Mouse (Mus musculus) 416B (cell line): ENCODE results near the gene Mark2.
A peak's percentile ranks its signal among the peaks of the same experiment; 100 is the strongest.
"Not testable (repeated sequence)": the region's sequence is repeated elsewhere in the genome, so short reads cannot be mapped to it uniquely, and the experiment has no call there.

Experiments used
- DNase-seq: peaks from one replicate; pipeline ENCODE4 v3.0.0; 2011; ENCODE audit warnings: low read depth

Mark2 gene

DNA sequence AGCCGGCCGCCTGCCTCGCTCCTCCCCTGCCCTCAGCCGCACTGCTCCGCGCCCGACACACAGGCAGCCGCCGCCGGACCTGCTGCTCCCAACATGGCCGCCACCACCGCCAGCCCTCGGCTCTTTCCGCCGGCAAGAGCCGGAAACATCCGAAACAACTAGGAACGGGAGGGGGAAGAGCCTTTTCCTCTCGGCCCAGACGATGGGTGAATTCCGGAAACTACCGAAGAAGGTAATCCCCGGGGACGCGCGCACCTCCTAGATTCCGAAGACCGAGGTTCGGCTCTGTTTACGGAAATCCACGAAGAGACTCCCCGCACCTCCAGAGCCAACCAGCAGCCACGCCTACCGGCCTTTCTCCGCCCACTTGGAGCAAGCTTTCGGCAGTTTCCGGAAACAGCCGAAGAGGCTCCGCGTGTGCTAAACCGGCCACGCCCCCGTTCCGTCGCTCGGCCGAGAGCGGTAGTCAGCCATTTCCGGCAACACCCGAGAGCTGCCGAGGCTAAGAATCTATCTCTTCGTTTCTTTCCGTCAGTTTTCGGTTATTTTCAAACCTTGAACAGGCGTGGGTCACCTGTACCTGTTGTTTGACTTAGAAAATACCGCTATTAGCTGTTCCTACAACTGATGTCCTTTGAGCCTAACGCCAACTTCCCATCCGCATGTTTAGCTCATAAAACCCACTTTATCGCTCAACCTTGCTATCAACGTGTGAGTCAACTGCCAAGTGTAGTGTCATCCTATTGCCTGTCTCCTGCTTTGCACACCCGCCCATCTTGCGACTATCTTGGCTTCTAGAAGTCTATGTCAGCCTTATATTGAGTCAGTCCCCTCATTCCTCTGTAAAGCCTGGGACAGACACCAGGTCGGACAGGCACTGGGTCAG is at the start of gene Mark2:
Gene Mark2 (minus strand): TSS at position 349 of the 886 bp plus-strand sequence.
- peak; percentile 98 for DNase-seq

DNA sequence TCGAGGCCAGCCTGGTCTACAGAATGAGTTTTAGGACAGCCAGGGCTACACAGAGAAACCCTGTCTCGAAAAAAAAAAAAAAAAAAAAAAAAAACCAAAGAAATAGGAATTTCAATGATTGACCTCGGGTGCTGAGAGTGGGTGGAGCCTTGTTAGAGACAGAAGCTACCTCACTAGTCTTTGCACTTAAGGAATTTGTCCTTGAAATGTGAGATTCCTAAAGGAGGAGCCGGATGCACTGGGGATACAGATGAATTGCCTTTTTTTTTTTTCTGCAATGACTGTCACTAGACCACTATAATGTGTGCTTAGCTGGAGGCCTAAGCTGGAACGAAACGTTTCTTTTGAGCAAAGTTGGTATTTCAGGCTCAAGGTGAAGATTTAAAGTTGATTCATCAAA is 46.8 kb upstream of the Mark2 start:
- no peak for DNase-seq

DNA sequence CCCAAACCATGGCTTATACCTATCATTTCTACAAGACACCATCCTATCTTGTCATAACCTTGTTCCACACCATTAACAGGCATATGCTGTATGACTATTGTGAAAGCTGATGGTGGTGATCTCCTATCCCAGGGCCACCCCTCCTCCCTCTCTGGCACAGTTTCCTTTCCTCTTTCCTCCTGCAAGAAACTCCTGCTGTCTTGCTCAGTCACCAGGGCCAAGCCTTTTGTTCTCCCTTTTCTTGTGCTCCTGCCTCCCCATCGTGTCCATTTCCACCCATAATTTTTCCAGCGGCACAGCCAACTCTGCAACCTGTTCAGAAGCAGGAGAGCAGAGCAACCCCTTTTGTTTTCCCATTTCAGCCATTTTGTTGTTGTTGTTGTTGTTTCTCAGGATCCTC is 44.4 kb upstream of the Mark2 start:
- no peak for DNase-seq

DNA sequence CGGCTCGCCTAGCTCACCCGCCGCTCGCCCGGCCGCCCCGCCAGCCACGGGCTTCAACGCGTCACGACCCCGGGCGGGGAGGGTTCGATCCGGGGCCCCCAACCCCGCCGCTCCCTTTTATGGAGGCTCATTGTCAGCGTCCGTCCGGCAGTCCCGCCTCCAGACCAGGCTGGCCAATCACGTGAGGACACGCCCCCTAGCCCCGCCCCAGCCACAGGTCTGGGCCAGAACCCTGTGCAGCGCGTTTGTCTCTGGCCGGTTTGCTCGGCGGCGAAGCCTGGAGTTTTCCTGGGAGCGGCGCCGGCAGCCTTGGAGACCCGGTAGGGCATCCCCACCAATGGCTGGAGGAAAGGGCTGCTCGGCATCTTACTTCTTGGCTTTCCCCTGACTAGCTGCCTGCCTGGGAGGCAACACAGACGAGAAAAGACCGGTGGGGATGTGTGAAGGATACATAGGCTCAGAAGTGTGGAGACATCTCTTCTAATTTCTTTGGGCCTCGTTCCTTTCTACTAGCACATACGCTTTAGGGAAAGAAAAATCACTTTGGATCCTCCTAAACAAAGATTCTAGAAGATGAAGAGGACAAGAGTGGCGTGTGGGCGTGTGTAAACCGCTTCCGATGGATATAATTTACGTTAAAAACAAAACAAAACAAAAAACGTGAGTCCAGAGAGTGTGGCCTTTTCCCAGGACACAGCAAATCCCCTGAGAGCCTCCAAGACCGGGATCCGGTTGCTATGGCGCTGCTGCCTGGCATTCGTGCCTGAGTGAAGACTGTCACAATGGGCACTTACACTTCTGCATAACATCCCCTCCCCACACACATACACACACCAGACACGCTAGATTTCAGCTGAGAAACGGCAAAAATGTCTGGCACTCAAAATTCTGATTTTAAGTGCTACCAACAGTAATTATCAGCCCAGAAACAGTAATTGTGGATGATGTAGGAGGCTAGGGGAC is 41.5 kb upstream of the Mark2 start, which contains the start of gene Spindoc:
Gene Spindoc (minus strand): TSS at position 92 of the 963 bp plus-strand sequence.
- peak; percentile 93 for DNase-seq

DNA sequence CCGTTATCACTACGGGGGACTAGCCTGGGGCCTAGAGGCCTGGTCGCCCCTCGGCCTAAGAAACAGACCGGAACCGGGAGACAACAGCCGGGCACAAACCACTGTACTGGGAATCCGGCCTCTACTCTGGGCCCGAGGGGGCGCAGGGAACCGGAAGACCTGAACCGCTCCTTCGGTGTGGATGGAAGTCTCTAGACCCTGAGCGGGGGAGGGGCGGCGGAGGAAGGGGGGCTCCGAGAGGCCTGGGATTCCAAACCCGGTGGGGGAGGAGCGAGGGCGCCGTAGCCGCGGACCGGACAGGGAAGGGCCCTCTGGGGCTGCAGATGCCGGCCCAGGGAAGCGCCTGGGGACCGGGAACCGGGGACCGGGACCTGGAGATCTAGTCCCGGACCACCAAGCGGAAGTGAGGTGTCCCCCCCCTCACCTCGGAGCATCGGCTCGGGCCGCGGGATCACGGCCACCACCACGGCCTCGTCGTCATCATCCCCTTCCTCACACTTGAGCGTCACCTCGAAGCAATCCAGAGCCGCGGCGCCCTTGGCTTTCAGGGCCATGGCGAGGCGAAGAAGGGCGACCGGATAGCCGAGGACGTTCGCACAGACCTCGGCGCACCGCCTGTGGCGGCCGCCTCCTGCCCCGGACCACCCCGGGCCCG is 40.7 kb upstream of the Mark2 start:
- peak; percentile 42 for DNase-seq

DNA sequence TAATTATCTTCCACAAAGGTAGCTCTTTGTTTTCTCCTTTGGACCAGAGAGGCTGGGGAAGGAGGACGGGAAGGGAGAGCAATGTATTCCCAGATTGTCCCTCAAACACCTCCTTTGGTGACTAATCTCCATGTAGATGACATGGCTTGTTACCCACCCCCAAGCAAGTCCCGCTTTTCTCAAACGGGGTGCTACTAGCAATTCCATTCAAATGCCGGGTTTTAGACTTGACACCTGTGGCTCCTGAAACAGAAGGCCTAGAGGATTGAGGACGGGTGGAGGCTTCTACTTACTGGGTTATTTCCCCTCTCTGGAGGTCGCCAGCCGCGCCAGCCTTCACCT is 40.2 kb upstream of the Mark2 start:
- DNase-seq, result peak; percentile 25

DNA sequence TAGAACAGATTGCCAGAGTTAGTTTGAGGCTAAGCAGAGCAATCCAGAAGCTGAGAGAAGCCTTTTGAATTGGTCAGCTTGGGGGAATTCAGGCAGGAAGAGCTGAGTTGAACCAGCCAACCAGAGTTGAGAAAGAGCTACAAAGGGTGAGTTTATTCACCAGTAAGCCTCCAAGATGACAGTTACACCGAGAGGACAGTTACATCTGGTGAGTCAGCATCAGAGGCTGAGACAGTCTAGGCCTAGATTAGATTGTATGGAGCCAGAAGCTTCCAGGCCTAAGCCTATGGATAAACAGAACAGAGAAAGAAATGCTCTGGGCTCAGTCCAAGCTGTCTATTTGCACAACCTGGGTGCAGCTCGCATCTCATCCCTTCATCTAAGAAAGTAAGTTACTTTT is 36.0 kb upstream of the Mark2 start:
- DNase-seq, result peak; percentile 61

DNA sequence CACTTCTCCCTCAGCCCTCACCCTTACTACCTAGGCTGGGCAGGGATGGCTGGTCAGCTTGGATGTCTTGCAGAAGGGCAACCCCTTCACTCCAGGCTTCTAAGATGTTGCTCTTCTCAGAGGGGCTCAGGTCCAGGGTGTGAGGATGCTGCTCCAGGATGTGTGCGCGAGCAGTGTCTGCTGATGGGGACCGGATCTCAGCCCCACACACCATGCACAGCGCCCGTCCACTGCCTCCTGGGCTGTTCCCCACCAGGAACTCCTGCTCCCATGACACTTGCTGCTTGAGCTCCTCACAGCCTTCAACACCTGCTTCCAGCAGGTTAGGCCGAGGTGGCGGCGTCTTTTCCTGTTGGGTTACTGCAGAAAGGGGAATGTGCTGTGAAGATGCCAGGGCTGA is 32.8 kb upstream of the Mark2 start:
- DNase-seq, result no peak

DNA sequence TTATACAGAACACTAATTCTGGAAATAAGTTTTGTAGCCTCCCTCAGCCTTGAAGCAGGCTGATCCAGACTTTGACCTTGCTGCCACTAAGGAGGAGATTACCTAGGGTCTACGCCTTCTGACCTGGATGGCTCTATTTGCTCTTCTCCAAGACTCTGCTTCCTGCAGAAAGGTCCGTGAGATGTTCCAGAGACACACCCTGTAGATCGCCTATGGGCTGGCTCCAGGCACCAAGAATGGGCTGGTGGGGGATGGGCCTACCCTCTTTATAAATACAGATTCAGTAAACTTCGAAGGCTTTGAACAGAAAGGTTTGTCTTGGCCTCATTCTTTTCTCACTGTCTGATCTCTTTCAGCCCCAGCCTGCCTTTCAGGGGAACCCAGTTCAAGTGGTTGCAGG is 27.8 kb upstream of the Mark2 start:
- not testable (repeated sequence) for DNase-seq

DNA sequence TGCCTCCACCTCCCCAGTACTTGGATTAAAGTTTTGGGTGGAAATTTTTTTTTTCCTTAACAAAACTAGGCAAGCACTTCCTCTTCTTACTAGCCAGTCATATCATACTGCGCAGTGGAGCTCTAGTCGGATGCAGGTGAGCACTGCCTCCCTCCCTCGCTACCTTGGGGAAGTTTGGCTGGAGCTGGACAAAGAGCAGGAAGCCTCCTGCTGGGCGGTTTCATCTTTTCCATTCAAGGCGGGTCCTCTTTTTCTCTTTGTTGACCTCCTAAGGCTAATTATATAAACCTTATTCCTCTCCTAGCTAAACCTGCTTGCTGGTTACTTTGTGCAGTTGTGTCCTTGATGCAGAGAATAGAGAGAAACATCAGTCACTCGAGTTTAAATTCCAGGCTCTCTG is 12.0 kb upstream of the Mark2 start:
- no peak for DNase-seq

DNA sequence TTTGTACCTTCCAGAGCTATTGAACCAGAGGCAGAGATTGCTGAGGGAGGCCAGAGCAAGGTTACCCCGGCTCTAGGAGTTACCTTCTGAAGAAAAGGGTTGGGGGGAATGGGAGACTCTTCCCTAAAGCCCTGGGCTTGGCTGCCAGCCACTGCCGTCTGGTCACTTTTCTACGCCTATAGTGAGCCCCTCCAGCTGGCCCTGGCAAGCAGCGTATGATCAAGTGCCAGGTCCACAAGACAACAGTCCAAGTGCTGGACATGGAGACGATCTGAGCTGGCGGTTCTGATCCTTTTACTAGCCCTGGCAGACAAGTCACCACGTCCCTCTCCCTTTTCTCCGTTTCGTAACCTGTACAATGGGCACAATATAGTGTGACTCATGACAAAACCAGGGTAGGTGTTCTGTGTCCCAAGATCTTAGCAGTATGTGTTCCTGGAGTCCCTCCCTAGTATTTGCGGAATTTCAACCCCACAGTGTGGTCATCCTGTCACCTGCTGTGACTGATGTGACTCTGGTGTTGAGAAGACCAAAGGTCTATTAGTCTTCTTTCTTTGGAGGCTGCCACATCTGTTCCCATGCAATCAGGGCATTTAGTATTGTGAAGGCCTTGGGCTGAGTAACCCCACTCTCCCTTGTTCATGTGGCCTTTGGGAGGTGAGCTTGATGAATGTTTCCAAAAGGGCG is 11.3 kb upstream of the Mark2 start:
- DNase-seq, result no peak

DNA sequence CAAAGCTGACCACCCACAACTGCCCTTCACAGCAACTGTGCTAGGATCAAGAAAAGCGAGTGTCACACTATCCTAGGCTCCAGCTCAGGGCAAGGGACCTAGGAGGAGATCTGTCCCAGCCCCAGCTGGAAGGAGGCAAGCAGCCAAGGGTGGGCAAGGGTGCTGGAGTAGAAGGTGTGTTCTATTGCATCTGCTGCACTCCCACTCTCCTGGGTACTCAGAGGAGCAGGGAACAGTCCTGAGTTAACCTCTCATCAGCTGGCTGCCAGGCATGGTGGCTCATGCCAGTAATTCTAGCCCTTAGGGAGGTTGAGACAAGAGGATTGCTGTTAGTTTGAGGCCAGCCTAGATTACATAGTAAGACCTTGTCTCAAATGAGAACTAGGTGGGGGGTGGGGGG is 8.3 kb upstream of the Mark2 start:
- DNase-seq, result no peak

DNA sequence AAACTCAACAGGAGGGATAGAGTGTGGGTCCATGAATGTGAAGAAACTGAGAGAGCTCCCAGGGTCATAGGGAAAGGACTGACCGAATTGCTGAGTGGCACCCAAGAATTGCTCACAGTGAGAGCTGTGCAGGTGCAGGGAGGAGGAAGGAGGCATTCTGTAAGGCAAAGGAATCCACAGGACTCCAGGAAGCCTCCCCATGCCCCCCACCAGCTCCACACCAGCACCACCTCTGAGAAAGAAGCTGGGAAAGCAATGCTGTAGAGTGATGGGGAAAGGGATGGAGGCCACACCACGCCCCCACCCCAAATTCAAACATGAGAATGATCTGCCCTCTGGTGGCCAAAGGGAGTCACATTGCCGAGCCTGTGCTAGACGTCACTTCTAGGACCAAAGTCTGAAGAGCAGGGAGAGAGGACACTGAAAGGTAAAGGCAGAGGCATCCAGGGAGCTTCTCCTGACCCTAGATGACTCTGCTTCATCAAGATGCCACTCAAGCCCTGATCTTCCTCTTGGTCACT is 3.6 kb upstream of the Mark2 start:
- DNase-seq, result peak; percentile 21

DNA sequence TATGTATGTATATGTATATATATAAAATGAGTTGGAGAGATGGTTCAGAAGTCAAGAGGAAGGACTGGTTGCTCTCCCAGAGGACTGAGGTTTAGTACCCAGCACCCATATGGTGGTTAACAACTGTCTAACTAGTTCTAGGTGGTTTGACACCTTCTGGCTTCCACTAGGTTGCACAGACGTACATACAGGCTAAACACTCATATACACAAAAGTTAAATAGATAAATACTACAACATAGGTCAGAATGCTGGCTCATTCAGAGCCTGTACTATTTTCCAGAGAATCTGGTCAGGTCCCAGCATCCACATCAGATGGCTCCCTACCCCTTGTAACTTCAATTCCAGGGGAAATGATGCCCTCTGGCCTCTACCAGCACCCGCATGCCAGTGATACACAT is 986 bp upstream of the Mark2 start:
- DNase-seq, result no peak

DNA sequence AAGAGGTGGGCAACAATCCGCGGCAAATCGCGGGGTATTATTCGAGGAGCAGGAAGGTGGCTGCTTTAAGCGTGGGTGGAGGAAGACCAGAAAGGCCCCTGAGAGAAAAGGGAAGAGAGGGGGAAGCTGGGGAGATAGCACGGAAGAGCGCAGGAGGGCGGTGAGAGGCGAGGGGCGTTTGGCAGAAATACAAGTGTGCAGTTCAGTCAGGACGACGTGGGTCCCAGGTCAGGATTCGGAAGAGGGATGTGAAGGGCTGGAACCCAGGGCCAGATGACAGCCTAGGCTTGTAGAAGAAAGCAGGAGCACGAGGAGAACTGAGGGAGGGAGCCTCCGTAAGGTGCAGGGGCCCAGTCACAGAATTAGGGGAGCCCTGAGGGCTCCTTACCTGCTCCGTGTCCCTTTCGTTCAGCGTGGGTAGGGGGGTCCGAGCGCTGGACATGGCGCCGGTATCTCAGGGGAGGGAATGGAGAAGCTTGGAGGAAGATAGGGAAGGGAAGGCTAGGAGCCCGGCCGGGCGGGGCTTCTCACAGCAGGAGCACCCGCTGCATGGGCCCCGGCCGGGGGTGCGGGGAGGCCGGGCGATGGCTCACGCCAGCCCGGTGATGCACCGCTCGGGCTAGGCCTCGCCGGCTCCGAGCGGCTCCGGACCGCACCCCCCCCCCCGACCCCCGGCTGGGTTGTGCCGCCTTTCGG is 732 bp downstream of the Mark2 start:
- peak; percentile 26 for DNase-seq

DNA sequence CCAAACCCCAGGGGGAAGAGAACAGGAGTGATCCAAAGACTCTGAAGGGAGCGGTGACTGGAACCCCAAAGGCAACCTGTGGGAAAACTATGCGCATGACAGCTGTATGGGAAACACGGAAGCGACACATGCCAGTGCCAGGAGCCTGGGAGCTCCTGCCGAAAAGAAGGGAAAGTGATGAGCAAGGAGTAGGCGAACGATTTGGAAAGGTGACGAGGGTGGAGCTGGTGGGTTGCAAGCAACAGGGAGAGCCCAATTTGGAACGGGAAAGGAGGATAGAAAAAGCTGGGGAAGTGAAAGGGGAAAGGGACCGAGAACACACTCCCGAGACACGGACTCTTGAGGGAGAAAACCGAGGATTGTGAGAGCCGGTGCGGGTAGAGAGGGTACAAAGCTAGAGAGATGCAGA is 1.3 kb downstream of the Mark2 start:
- no peak for DNase-seq

DNA sequence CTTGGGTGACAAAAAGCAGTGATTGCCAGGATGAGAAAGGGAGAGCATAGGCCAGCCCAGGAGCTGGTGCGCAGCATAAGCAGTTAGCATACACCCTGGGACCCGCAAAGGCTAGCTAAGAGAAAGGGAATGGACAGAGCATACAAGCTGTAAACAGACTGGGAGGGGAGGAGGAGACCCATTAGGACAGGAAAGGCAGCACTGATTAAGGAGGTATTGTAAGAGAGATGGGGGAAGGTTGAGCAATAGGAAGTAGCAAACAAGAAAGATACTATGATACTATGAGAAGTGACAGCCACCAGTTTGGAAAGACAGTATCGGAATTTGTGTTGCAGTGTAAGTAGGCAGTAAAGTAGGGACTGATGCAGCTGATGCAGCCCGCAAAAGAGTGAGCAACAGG is 1.8 kb downstream of the Mark2 start:
- DNase-seq, result peak; percentile 71

DNA sequence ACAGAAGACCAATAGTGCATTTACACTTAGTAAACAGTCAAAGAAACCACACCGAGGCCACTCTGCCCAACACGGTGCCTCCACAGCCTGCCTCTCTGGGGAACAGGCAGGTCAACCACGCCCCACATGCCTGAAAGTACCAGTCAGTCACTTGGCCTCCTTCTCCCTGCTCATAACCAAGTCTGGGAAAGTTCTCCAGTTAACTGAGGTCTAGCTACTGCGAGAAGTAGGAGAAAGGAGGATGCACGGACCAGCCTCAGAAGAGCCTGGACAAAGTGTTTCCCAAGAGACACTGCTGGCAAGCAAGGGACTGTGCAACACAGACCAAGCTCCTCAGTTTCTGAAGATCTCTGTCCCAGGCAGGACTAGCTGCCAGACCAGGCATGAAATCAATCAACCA is 2.6 kb downstream of the Mark2 start:
- no peak for DNase-seq

DNA sequence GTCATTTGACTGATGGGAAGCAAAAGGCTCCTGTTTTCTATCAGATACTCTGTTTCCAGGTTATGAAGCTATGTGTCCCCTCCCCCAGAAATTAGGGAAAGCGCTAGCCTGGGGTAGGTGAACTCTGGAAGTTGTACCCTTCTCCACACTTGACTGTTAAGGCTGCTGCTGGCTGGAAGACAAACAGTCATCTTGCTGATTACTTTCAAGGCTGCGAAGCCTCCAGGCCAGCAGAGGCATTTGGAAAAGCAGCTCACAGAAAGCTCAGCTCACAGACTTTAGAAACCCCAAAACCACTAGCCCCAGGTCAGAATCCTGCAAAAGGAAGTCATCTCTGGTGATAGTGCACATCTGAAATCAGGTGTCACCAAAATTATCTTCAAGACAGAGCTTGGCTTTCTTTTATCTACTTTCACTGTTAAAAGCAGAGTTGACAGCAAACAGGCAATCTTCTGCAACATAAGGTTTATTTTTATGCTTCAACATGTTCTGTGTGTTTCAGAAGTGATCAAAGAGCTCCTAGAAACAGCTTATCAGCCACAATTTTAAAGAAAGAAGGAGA is 3.8 kb downstream of the Mark2 start:
- no peak for DNase-seq

DNA sequence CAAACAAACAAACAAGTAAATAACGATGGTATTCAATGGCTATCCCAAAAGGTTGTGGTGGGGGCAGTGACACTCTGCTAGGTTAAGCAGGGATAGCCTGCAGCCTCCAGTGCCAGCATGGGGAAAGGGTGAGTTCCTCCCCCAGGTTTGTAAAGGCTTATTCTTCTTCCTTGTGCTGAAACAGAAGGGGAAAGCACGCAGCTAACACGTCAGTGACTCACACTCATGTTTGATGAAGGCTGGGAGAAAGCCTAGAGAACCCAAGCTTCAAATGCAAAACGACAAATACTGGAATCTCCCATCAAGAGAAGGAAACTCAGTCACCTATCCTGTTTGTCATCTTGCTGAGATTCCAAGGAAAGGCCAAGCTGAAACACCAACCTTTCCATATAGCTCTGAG is 6.0 kb downstream of the Mark2 start:
- DNase-seq, result no peak

DNA sequence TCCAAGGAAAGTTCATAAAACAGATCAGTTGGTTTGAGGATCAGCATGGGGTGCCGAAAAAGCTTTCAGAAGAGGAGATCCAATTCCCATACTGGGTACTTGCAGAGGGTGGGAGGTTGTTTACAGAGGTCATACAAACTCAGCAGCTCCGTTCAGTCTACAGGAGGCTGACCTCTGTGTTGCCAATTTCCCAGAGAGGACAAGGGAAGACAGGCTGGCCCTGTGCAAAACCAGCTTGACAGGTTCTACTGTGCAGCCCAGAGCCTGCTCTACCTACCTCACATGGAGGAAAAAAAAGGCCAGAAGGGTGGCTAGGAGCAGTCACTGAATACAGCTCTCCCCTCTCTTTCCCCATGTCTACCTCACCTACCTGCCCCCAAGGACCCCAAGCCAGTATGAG is 7.6 kb downstream of the Mark2 start:
- DNase-seq, result no peak
